Mouse (Mus musculus): ENCODE measurements around the gene Zyx. TPM values are rescaled to one million over a fixed set of nuclear protein-coding genes. Genes with fewer than 3 reads are reported as not detected.

Zyx gene
- total RNA-seq, 2 experiments from 2014 or later = 39.5 to 40.3 TPM

GRCm38 (mm10) chr6:42364607-42365006, 15.2 kb downstream of the Zyx start:
- no peak for DNase-seq (ENCODE audit: low spot score in 2 of 2)

- DNase-seq (ENCODE audit: low spot score in 2 of 2) = no peak
Observed at GRCm38 (mm10) chr6:42365215-42365614, 15.8 kb downstream of the Zyx start.

- no peak for DNase-seq (ENCODE audit: low spot score in 2 of 2)
Observed at GRCm38 (mm10) chr6:42369870-42370269, 20.4 kb downstream of the Zyx start.

DNA sequence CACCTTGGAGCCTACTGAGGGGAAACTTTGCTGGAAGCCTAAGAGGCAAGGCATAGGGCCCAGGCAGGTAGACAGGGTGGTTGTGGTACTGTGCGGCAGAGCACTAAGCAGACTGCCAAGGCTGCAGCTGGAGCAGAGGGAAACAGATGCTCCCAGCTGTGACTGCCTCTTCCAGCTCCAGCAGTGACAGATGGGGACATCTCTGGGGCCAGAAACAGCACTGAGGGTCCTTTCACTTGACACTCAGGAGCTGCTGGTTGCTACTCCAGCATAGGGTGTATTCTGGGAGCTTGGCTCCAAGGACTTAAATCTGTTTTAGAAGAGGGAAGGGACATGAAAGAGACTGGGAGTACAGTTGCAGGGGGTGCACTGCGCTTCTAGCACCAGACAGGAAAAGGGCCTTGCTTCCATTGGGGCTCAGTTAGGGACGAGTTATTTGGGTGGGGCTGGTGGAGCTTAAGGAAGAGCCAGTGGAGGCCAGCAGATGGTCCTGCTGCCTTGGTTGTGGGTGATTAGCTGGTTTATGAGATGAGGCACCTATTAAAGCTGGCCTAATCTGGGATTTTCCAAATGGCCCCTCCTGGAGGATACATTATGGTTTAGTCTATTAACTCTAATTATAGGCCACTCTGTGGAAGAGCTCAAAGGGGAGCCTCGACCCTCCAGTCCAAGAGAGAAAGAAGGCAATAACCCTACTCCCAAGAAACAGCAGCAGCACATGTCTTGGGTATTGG, 21.4 kb downstream of the Zyx start:
- DNase-seq (ENCODE audit: low spot score in 2 of 2) = no peak

DNA sequence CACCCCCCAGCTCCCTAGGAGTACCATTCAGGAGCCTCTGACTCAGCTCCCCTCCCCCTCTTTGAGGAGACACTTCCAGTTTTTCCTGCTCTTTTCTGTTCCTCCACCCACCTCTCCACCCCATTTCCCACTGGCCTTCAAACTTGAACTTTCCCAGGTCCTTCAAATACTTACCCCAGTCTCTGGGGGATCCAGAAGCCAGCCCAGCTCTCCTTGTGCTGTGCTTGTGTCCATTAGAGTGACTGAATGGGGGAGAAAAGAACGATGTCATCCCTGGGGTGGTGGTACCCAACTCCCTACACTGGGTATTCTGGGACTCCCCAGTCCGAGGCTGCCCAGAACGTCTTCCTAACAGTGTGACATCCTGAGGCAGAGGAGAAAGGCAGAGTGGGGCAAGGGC, 22.6 kb downstream of the Zyx start:
- DNase-seq (ENCODE audit: low spot score in 2 of 2) = no peak

DNA sequence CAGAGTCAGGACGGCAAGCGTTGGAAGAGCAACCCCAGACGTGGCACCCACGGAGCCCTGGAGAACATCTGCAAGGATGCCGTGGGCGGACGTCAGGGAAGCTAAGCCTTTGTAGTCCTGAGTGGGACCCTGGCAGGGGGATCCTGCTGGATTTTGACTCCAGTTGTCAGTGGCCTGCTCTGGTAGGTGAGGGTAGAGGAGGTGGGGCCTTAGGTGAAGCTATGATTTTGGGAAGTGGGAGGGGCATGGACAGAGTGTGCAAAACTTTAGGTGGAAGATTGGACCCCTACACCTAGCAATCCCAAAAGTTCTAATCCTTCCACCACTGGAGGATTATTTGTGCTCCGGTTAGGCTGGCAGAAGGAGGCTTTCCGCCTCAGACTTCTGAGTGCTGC, 23.0 kb downstream of the Zyx start:
- no peak for DNase-seq (ENCODE audit: low spot score in 2 of 2)

DNA sequence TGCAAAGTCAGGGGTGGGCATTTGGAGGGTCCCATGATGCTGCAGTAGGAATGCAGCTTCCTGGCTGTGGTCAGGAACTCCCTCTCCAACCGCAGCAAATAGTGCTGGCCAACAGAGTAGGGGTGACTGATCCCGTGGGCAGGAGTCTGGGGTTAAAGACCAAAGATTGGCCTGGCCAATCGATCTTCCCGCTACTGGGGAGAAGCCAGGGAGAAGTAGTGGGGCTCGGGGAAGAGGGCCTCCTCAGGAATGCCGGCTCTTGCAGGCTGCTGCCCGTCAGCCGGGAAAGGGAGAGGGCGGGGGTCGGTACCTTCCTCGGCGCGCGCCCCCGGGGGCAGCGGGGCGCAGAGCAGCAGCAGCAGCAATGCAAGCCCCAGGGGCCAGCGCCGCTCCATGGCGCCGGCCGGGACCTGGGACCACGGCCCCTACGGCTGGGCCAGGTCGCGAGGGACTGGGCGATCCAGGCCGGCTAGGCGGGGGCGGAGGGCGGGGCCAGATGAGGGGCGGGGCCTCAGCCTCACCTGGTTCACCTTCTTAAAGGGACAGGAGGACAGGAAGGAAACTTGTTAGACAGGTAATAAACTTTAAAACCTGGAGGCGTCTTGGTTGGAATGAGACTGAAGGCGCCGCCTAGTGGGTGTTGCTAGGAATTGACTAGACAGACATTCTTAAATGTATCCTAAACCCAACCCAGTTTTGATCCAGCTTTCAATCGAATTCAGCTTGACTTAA, 23.6 kb downstream of the Zyx start, which contains the start of gene Epha1:
Epha1 (minus strand) TSS at position 453 of the 732 bp plus-strand sequence.
- DNase-seq (ENCODE audit: low spot score in 2 of 2) = peak in 1 of 2 experiments; percentile 53

DNA sequence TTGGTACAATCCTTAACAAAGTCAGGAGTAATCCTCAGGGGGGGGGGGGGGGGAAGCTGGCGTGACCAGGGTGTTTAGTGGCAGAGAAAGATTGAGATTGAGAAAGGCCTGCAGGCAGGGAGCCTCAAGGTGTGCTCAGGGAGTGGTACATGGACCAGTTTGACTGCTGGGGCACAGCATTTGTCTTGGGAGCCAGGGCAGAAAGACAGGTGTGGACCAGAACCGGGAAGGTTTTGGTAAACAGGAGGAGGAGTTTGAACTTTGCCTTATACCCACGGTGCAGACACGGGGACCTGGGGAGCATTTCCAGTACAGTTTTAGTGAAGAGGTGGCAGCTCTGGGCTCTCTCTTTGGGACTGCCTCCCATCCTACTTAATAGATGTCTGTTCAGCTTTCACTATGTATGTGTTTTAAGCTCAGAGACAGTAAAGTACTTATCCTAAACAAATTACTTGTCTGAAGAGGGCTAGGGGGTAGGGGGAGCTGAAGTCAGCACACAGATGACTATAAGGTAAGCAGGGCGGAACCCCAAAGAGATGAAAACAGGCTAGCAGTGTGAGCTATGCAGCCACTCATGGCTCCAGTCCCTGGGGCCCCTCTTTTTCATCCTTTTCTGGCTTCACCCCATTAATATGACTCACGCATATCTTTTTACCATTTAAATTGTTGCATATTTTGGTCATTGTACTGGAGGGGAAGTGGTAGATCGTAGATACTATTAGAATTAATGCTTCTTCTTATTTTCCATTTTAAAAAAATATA, 24.4 kb downstream of the Zyx start:
- no peak for DNase-seq (ENCODE audit: low spot score in 2 of 2)

- no peak for DNase-seq (ENCODE audit: low spot score in 2 of 2)
Observed at GRCm38 (mm10) chr6:42374701-42375100, 25.3 kb downstream of the Zyx start.

- no peak for DNase-seq (ENCODE audit: low spot score in 2 of 2)
Observed at GRCm38 (mm10) chr6:42375131-42375530, 25.7 kb downstream of the Zyx start.

GRCm38 (mm10) chr6:42376016-42376415, 26.6 kb downstream of the Zyx start:
- DNase-seq (ENCODE audit: low spot score in 2 of 2) = no peak

DNA sequence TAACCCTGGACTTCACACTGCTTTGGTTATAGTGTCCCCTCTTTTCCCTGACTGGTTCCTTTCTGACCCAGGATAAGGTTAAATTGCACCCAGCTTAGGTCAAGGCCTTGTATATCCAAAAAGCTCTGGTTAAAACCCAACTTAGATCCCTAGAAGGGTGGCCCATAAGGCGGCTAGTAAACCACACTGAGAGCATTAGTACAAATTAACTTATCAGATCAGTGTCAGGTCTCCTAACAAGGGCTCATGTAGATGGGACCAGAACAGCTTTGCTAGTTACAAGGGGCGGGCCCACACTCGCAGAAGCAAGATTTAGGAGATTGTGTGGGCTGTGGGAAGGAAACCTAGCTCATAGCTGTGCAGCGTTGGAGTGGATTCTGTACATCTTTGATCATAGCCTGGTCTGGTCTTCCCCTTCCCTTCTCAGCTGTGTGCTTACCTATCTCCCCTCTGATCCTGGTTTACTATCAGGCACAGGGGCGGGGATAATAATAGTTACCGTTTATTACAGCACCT, 27.1 kb downstream of the Zyx start:
- no peak for DNase-seq (ENCODE audit: low spot score in 2 of 2)

DNA sequence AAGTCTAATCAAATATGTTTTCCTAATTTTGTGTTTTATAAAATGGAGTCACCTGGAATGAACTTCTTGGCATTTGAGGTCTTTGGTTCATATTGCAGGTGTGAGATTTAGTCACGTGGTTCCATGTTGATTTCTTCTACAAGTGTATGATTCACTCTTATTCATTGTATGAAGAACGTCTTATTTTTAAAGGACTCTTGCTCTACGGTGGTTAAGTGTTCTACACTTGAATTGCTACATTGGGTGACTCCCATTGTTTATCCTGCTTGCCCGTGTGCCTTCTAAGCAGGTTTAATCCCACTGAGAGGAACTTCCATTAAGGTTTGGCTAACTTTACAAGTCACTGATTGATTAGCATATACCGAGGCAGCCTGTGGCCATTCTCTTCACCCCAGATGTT, 27.9 kb downstream of the Zyx start:
- DNase-seq (ENCODE audit: low spot score in 2 of 2) = no peak

GRCm38 (mm10) chr6:42379551-42379950, 30.1 kb downstream of the Zyx start:
- DNase-seq (ENCODE audit: low spot score in 2 of 2) = no peak

GRCm38 (mm10) chr6:42380416-42381144, 31.1 kb downstream of the Zyx start:
- peak in 1 of 2 experiments; percentile 39 for DNase-seq (ENCODE audit: low spot score in 2 of 2)

GRCm38 (mm10) chr6:42381221-42381620, 31.8 kb downstream of the Zyx start:
- DNase-seq (ENCODE audit: low spot score in 2 of 2) = no peak

DNA sequence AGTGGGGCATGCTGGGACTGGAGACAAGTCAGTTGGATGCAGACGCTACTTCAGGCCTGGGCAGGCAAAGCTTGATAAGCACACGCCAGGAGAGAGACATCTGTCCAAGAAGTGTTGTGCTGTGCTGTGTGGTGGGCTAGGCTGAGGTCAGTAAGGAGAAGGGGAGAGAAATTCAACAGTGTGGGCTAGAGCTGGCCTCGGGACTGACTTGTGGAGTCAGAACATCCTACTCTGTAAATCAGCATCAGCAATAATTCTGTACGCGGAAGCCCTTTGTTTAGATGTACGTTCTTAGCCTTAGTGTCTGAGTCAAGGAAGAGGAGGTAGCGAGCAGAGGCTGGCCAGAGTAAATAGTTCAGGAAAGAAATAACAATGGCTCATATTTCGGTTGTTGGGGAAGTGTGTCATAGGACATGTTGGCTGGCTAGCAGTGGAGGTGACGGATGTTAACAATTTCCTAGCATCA, 32.5 kb downstream of the Zyx start:
- no peak for DNase-seq (ENCODE audit: low spot score in 2 of 2)

DNA sequence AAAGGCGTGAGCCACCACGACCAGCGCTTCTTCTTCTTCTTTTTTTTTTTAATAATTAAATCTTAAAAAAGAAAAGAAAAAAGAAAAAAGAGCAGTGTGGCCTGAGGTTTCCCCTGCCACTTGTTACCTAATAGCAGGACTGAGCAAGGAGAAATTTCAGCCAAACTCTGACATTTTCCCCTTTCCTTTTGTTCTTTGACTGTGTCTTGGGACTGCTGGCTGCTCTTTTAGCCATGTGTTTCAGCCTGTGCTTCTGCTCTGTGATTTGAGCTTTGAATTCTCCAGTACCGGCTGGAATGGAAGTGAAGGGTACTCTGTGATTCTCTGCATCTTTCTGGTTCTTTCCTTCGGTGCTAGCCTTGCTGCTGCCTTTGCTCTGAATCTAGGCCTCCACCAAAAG, 33.9 kb downstream of the Zyx start:
- DNase-seq (ENCODE audit: low spot score in 2 of 2) = no peak

GRCm38 (mm10) chr6:42385635-42386034, 36.2 kb downstream of the Zyx start:
- no peak for DNase-seq (ENCODE audit: low spot score in 2 of 2)

- no peak for DNase-seq (ENCODE audit: low spot score in 2 of 2)
Observed at GRCm38 (mm10) chr6:42391796-42392330, 42.4 kb downstream of the Zyx start.
